Mouse (Mus musculus) testis, adult 2 months (tissue): ENCODE data around the gene Nhp2.

Experiments
- CTCF ChIP-seq: fragments of 200-500 bp; IDR thresholded peaks from 2 replicates; pipeline ENCODE4 v1.5.1; 2012; ENCODE audit warnings: low read depth, mild to moderate bottlenecking, inconsistent platforms, low read length, moderate library complexity; ENCODE audit not compliant: control insufficient read depth, insufficient read depth, insufficient replicate concordance
- POLR2A ChIP-seq: fragments of 200-500 bp; IDR thresholded peaks from 2 replicates; pipeline ENCODE4 v1.6.1; 2012; ENCODE audit warnings: low read depth, mild to moderate bottlenecking, inconsistent platforms, low read length, moderate library complexity; ENCODE audit not compliant: control insufficient read depth

DNA sequence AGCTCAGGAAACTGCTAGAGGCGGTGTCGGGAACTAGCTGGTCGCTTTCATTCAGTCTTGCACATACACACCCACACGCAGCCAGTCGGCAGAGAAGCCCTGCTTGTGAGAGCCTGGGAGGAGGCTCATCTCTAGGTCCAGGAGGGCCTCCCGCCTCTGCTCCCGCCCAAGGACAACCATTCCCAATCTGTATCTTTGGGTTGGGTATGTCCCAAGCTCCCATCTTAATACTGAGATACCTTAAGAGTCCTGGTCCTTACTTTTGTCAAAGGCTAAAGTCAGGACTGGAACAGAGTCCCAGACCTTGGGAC is 30.3 kb downstream of the Nhp2 start:
- TF ChIP-seq CTCF (no peak), POLR2A (no peak)
